8 mouse cellular contexts compared by ENCODE assay signal in genomic region chr2:77816413-77817314, GRCm38 (mm10). TPM values are rescaled to one million over a fixed set of nuclear protein-coding genes. Genes with fewer than 3 reads are reported as not detected.
DNase-seq lines count a peak whose midpoint lies in the region; ATAC-seq and TF ChIP-seq lines count a peak whose summit lies in the region.

No protein-coding gene starts in this region.

- no peak for TF ChIP-seq CTCF in embryonic fibroblast, embryonic 13.5 days (IDR thresholded peaks at IDR 0.05; ENCODE audit: borderline replicate concordance, insufficient read depth, low read length)
- no peak for TF ChIP-seq CTCF in stomach, postnatal 0 days (IDR thresholded peaks at IDR 0.05; ENCODE audit: low read depth)

- H3K36me3 ChIP-seq in midbrain, embryonic 15.5 days (replicated peaks), result no peaks in the 10 kb centered on the region
- no peaks in the 10 kb centered on the region for H3K36me3 ChIP-seq in stomach, postnatal 0 days (ENCODE audit: control insufficient read depth, insufficient read depth, low read length)

- peak overlapping the region; percentile 56 for H3K9ac ChIP-seq in midbrain, embryonic 15.5 days
- H3K9ac ChIP-seq in stomach, postnatal 0 days (ENCODE audit: low read length), result peak overlapping the region; percentile 51

- H3K27ac ChIP-seq in embryonic fibroblast, embryonic 13.5 days (ENCODE audit: insufficient read depth, low read length), result no peak overlapping the region
- 0 out of 2 replicates have a peak overlapping the region, but pooled peaks have one; percentile 27 for H3K27ac ChIP-seq in midbrain, embryonic 15.5 days
- H3K27ac ChIP-seq in stomach, postnatal 0 days (replicated peaks), result 0 out of 2 replicates have a peak overlapping the region, but pooled peaks have one; percentile 24

- under 1% methylated on average over 110 of the region's 116 CpGs for WGBS in midbrain, embryonic 15.5 days
- WGBS in stomach, postnatal 0 days, result 1% methylated on average over 68 of the region's 116 CpGs

- peak; percentile 92 for ATAC-seq in midbrain, embryonic 15.5 days (replicated peaks)
- ATAC-seq in stomach, postnatal 0 days (ENCODE audit: low FRiP score, low TSS enrichment), result peak; percentile 74

- H3K4me3 ChIP-seq in embryonic fibroblast, embryonic 13.5 days (ENCODE audit: insufficient read depth, low read length), result peak overlapping the region; percentile 37
- peak overlapping the region; percentile 71 for H3K4me3 ChIP-seq in midbrain, embryonic 15.5 days
- peak overlapping the region; percentile 55 for H3K4me3 ChIP-seq in stomach, postnatal 0 days (ENCODE audit: low read depth, low read length)

- H3K27me3 ChIP-seq in midbrain, embryonic 15.5 days (replicated peaks), result peaks cover 12% of the 10 kb centered on the region
- H3K27me3 ChIP-seq in stomach, postnatal 0 days (ENCODE audit: control insufficient read depth, insufficient read depth, low read length), result no peaks in the 10 kb centered on the region

- no peak for TF ChIP-seq POLR2A in embryonic fibroblast, embryonic 13.5 days (IDR thresholded peaks at IDR 0.05; ENCODE audit: low read depth, low read length)

- intact Hi-C loops in heart, postnatal 10 days (cut with DNase I), result no loop called here

- no peaks in the 10 kb centered on the region for H3K9me3 ChIP-seq in midbrain, embryonic 15.5 days
- H3K9me3 ChIP-seq in stomach, postnatal 0 days (ENCODE audit: control insufficient read depth, low read length), result no peaks in the 10 kb centered on the region

- TF ChIP-seq EP300 in stomach, postnatal 0 days (optimal IDR thresholded peaks at IDR 0.05), result no peak

- peak overlapping the region; percentile 99 for H3K4me2 ChIP-seq in midbrain, embryonic 15.5 days
- peak overlapping the region; percentile 97 for H3K4me2 ChIP-seq in stomach, postnatal 0 days (replicated peaks; ENCODE audit: low read depth)

- H3K4me1 ChIP-seq in embryonic fibroblast, embryonic 13.5 days (ENCODE audit: control insufficient read depth, insufficient read depth, low read length), result no peaks in the 10 kb centered on the region
- peaks cover 16% of the 10 kb centered on the region for H3K4me1 ChIP-seq in midbrain, embryonic 15.5 days
- H3K4me1 ChIP-seq in stomach, postnatal 0 days (replicated peaks; ENCODE audit: control insufficient read depth, insufficient read depth), result no peaks in the 10 kb centered on the region

- DNase-seq in ES-CJ7 (ENCODE audit: low read depth, low spot score), result peak; percentile 23
- DNase-seq in brain, adult 2 months (ENCODE audit: low read depth, low spot score), result peak; percentile 73
- peak; percentile 34 to 39 for DNase-seq in heart, postnatal 10 days
- DNase-seq in left cerebral cortex, adult 8-10 months (ENCODE audit: low spot score in 2 of 2), result peak; percentile 44 to 59
- DNase-seq in stomach, postnatal 0 days (ENCODE audit: low spot score), result peak; percentile 35
- DNase-seq in spleen, postnatal 36 days (ENCODE audit: low spot score in 2 of 2), result no peak

RNA-seq across cellular contexts. Expression of gene Zfp385b, which starts 2.8 kb away (rescaled TPM):
- 0.42 and 1.7 TPM in 2 replicates for polyA plus RNA-seq in embryonic fibroblast, embryonic 13.5 days (2011; ENCODE audit: insufficient read length, low read depth, missing spikeins)
- total RNA-seq in heart, postnatal 10 days (2021), result 1 to 10 TPM; 6.7 to 7.1 TPM
- total RNA-seq in left cerebral cortex, adult 8-10 months (2022), result 10 to 100 TPM; 54.3 to 59.0 (median 56.3) TPM
- polyA plus RNA-seq in midbrain, embryonic 15.5 days (2015; fragmentation: Nextera tagmentation; extraction: Ambion mirVana), result 10.9 and 13.2 TPM in 2 replicates
- 9.9 and 10.2 TPM in 2 replicates for polyA plus RNA-seq in stomach, postnatal 0 days (2015; fragmentation: Nextera tagmentation; extraction: Ambion mirVana)

Comparison
In these comparisons a context has a peak if more than half of its experiments do, and no peak if none do; other contexts are left out.
1. DNase-seq: peak in ES-CJ7 (single experiment), brain, adult 2 months (single experiment), heart, postnatal 10 days (2 of 2), left cerebral cortex, adult 8-10 months (2 of 2) and stomach, postnatal 0 days (single experiment); none in spleen, postnatal 36 days (0 of 2).
2. Peak in every context shown above with its lines, with median percentiles within 50 percentile points of each other: H3K4me3 ChIP-seq.